Mouse (Mus musculus) lung, adult 2 months (tissue): ENCODE data around the gene Kif21b.

Source experiments
- CTCF ChIP-seq: fragments of 200-500 bp; IDR thresholded peaks from 2 replicates; pipeline ENCODE4 v1.5.1; 2011; ENCODE audit warnings: mild to moderate bottlenecking, low read length, control low read depth; ENCODE audit not compliant: insufficient read depth
- POLR2A ChIP-seq: fragments of 200-500 bp; IDR thresholded peaks from 2 replicates; pipeline ENCODE4 v1.6.1; 2011; ENCODE audit warnings: low read depth, mild to moderate bottlenecking, control low read depth, low read length, borderline replicate concordance; ENCODE audit errors: extremely low read depth

- TF ChIP-seq POLR2A (no peak; the same call in 1 of the 2 replicates), CTCF (no peak)
Observed at GRCm38 (mm10) chr1:136178741-136179140, 47.6 kb downstream of the Kif21b start.
